Mouse (Mus musculus): ENCODE results near the gene Ociad1.

The Ociad1 gene

GRCm38 (mm10) chr5:73339779-73340722 is 47.5 kb downstream of the Ociad1 start:
- no peak for DNase-seq (ENCODE audit: low spot score in 2 of 2)

- DNase-seq (ENCODE audit: low spot score in 2 of 2), result no peak
Measured at GRCm38 (mm10) chr5:73340723-73341235, 48.2 kb downstream of the Ociad1 start, which contains the start of gene Ociad2. Gene Ociad2, minus strand, starts transcription at chr5:73341028.

GRCm38 (mm10) chr5:73342701-73343355 is 50.2 kb downstream of the Ociad1 start:
- DNase-seq (ENCODE audit: low spot score in 2 of 2), result no peak

- DNase-seq (ENCODE audit: low spot score in 2 of 2), result no peak
Measured at GRCm38 (mm10) chr5:73344310-73344709, 51.7 kb downstream of the Ociad1 start.

- no peak for DNase-seq (ENCODE audit: low spot score in 2 of 2)
Measured at GRCm38 (mm10) chr5:73345254-73345653, 52.7 kb downstream of the Ociad1 start.

GRCm38 (mm10) chr5:73349514-73349913 is 56.9 kb downstream of the Ociad1 start:
- no peak for DNase-seq (ENCODE audit: low spot score in 2 of 2)

- DNase-seq (ENCODE audit: low spot score in 2 of 2), result no peak
Measured at GRCm38 (mm10) chr5:73351796-73352195, 59.2 kb downstream of the Ociad1 start.

GRCm38 (mm10) chr5:73353519-73353918 is 60.9 kb downstream of the Ociad1 start:
- no peak for DNase-seq (ENCODE audit: low spot score in 2 of 2)

- DNase-seq (ENCODE audit: low spot score in 2 of 2), result no peak
Measured at GRCm38 (mm10) chr5:73353978-73354377, 61.4 kb downstream of the Ociad1 start.

- DNase-seq (ENCODE audit: low spot score in 2 of 2), result no peak
Measured at GRCm38 (mm10) chr5:73355393-73355792, 62.8 kb downstream of the Ociad1 start.

- no peak for DNase-seq (ENCODE audit: low spot score in 2 of 2)
Measured at GRCm38 (mm10) chr5:73359134-73359751, 66.7 kb downstream of the Ociad1 start.

GRCm38 (mm10) chr5:73359752-73360141 is 67.2 kb downstream of the Ociad1 start:
- no peak for DNase-seq (ENCODE audit: low spot score in 2 of 2)

- no peak for DNase-seq (ENCODE audit: low spot score in 2 of 2)
Measured at GRCm38 (mm10) chr5:73360240-73360639, 67.7 kb downstream of the Ociad1 start.

- DNase-seq (ENCODE audit: low spot score in 2 of 2), result no peak
Measured at GRCm38 (mm10) chr5:73362338-73362737, 69.8 kb downstream of the Ociad1 start.

- DNase-seq (ENCODE audit: low spot score in 2 of 2), result no peak
Measured at GRCm38 (mm10) chr5:73362791-73363190, 70.2 kb downstream of the Ociad1 start.
